Mouse (Mus musculus): Measurements from ENCODE around the gene Dtx3. TPM values are rescaled to one million over a fixed set of nuclear protein-coding genes. Genes with fewer than 3 reads are reported as not detected.
"Not testable (repeated sequence)": the region's sequence is repeated elsewhere in the genome, so short reads cannot be mapped to it uniquely, and the experiment has no call there.

The Dtx3 gene
- polyA plus RNA-seq, 1 experiment from 2014 or later, result 63.5 TPM

- not testable (repeated sequence) for H3K27ac ChIP-seq; H3K27me3 ChIP-seq; H3K9me3 ChIP-seq (replicated peaks); H3K4me2 ChIP-seq; H3K36me3 ChIP-seq; ATAC-seq (replicated peaks; ENCODE audit: insufficient number of reproducible peaks, insufficient read depth, low FRiP score, low read depth); H3K4me3 ChIP-seq; H3K9ac ChIP-seq
- H3K4me1 ChIP-seq (replicated peaks), result peaks cover 62% of the 10 kb centered on the region
- WGBS, result 65% methylated on average over 1 of the region's 1 CpGs
Observed at GRCm38 (mm10) chr10:127192057-127192328, 3.5 kb downstream of the Dtx3 start.

- WGBS, result 63% methylated on average over 19 of the region's 19 CpGs
- ATAC-seq (replicated peaks; ENCODE audit: insufficient number of reproducible peaks, insufficient read depth, low FRiP score, low read depth), result no peak
- peaks cover 58% of the 10 kb centered on the region for H3K4me1 ChIP-seq (replicated peaks)
- H3K9ac ChIP-seq, result no peak overlapping the region
- H3K27me3 ChIP-seq, result peaks cover 7% of the 10 kb centered on the region; the same call in 1 of the 2 replicates
- H3K9me3 ChIP-seq (replicated peaks), result no peaks in the 10 kb centered on the region
- peak overlapping the region; percentile 36; the same call in 1 of the 2 replicates for H3K27ac ChIP-seq
- H3K36me3 ChIP-seq, result peaks cover 8% of the 10 kb centered on the region
- no peak overlapping the region for H3K4me3 ChIP-seq
- no peak overlapping the region; the same call in 1 of the 2 replicates for H3K4me2 ChIP-seq
Observed at GRCm38 (mm10) chr10:127191191-127192056, 4.1 kb downstream of the Dtx3 start.

- peaks cover 51% of the 10 kb centered on the region for H3K4me1 ChIP-seq (replicated peaks)
- no peaks in the 10 kb centered on the region for H3K9me3 ChIP-seq (replicated peaks)
- no peak for ATAC-seq (replicated peaks; ENCODE audit: insufficient number of reproducible peaks, insufficient read depth, low FRiP score, low read depth)
- no peak overlapping the region for H3K9ac ChIP-seq
- WGBS, result 41% methylated on average over 14 of the region's 14 CpGs
- H3K36me3 ChIP-seq, result peaks cover 9% of the 10 kb centered on the region
- H3K4me2 ChIP-seq, result peak overlapping the region; percentile 95
- peaks cover 7% of the 10 kb centered on the region; the same call in 1 of the 2 replicates for H3K27me3 ChIP-seq
- peak overlapping the region; percentile 75 for H3K27ac ChIP-seq
- H3K4me3 ChIP-seq, result peak overlapping the region; percentile 64
Observed at GRCm38 (mm10) chr10:127190398-127191190, 4.9 kb downstream of the Dtx3 start.

GRCm38 (mm10) chr10:127189651-127190381 lies 5.7 kb downstream of the Dtx3 start, which contains the start of gene Arhgef25:
Arhgef25 (minus strand) TSS chr10:127190083.
- 4% methylated on average over 35 of the region's 35 CpGs for WGBS
- Histone ChIP-seq H3K4me3 (peak within 1 kb of the TSS; percentile 64), H3K27ac (peak within 1 kb of the TSS; percentile 75), H3K27me3 (peaks cover 13% of the 10 kb centered on the region), H3K9ac (peak within 1 kb of the TSS; percentile 64), H3K36me3 (peaks cover 9% of the 10 kb centered on the region), H3K4me2 (peak within 1 kb of the TSS; percentile 95), H3K4me1 (replicated peaks) (peaks cover 47% of the 10 kb centered on the region), H3K9me3 (replicated peaks) (no peaks in the 10 kb centered on the region)
- peak; percentile 14 for ATAC-seq (replicated peaks; ENCODE audit: insufficient number of reproducible peaks, insufficient read depth, low FRiP score, low read depth)

- H3K27ac ChIP-seq, result peak overlapping the region; percentile 75
- under 1% methylated on average over 26 of the region's 26 CpGs for WGBS
- H3K27me3 ChIP-seq, result peaks cover 20% of the 10 kb centered on the region
- peak; percentile 4; the same call in 1 of the 2 replicates for ATAC-seq (replicated peaks; ENCODE audit: insufficient number of reproducible peaks, insufficient read depth, low FRiP score, low read depth)
- no peaks in the 10 kb centered on the region for H3K9me3 ChIP-seq (replicated peaks)
- H3K4me1 ChIP-seq (replicated peaks), result peaks cover 42% of the 10 kb centered on the region
- peak overlapping the region; percentile 95 for H3K4me2 ChIP-seq
- peaks cover 9% of the 10 kb centered on the region for H3K36me3 ChIP-seq
- peak overlapping the region; percentile 64 for H3K9ac ChIP-seq
- peak overlapping the region; percentile 64 for H3K4me3 ChIP-seq
Observed at GRCm38 (mm10) chr10:127189116-127189650, 6.3 kb downstream of the Dtx3 start.

- peaks cover 26% of the 10 kb centered on the region for H3K27me3 ChIP-seq
- no peaks in the 10 kb centered on the region for H3K9me3 ChIP-seq (replicated peaks)
- peak overlapping the region; percentile 64 for H3K9ac ChIP-seq
- peak; percentile 77 for ATAC-seq (replicated peaks; ENCODE audit: insufficient number of reproducible peaks, insufficient read depth, low FRiP score, low read depth)
- peaks cover 9% of the 10 kb centered on the region for H3K36me3 ChIP-seq
- peak overlapping the region; percentile 75 for H3K27ac ChIP-seq
- 0% methylated on average over 24 of the region's 46 CpGs for WGBS
- H3K4me3 ChIP-seq, result peak overlapping the region; percentile 64
- peaks cover 47% of the 10 kb centered on the region for H3K4me1 ChIP-seq (replicated peaks)
- peak overlapping the region; percentile 95 for H3K4me2 ChIP-seq
Observed at GRCm38 (mm10) chr10:127188465-127189115, 6.9 kb downstream of the Dtx3 start.

GRCm38 (mm10) chr10:127188079-127188453 lies 7.5 kb downstream of the Dtx3 start:
- Histone ChIP-seq H3K4me2 (peak overlapping the region; percentile 95), H3K27ac (peak overlapping the region; percentile 75), H3K9ac (peak overlapping the region; percentile 64), H3K27me3 (peaks cover 31% of the 10 kb centered on the region), H3K9me3 (replicated peaks) (no peaks in the 10 kb centered on the region), H3K4me3 (peak overlapping the region; percentile 64), H3K4me1 (replicated peaks) (peaks cover 47% of the 10 kb centered on the region), H3K36me3 (peaks cover 9% of the 10 kb centered on the region)
- 3% methylated on average over 14 of the region's 21 CpGs for WGBS
- ATAC-seq (replicated peaks; ENCODE audit: insufficient number of reproducible peaks, insufficient read depth, low FRiP score, low read depth), result no peak

- Histone ChIP-seq H3K9ac (peak overlapping the region; percentile 64; the same call in 1 of the 2 replicates), H3K4me2 (peak overlapping the region; percentile 95), H3K36me3 (peaks cover 7% of the 10 kb centered on the region), H3K27me3 (peaks cover 36% of the 10 kb centered on the region), H3K27ac (no peak overlapping the region), H3K9me3 (replicated peaks) (no peaks in the 10 kb centered on the region), H3K4me1 (replicated peaks) (peaks cover 47% of the 10 kb centered on the region), H3K4me3 (peak overlapping the region; percentile 64)
- 52% methylated on average over 10 of the region's 10 CpGs for WGBS
- ATAC-seq (replicated peaks; ENCODE audit: insufficient number of reproducible peaks, insufficient read depth, low FRiP score, low read depth), result no peak
Observed at GRCm38 (mm10) chr10:127187371-127188078, 8.0 kb downstream of the Dtx3 start.

GRCm38 (mm10) chr10:127186451-127186850 lies 9.1 kb downstream of the Dtx3 start:
- no peak overlapping the region for H3K9ac ChIP-seq
- no peak overlapping the region for H3K27ac ChIP-seq
- peaks cover 46% of the 10 kb centered on the region for H3K4me1 ChIP-seq (replicated peaks)
- ATAC-seq (replicated peaks; ENCODE audit: insufficient number of reproducible peaks, insufficient read depth, low FRiP score, low read depth), result no peak
- no peaks in the 10 kb centered on the region for H3K9me3 ChIP-seq (replicated peaks)
- peaks cover 3% of the 10 kb centered on the region for H3K36me3 ChIP-seq
- 79% methylated on average over 1 of the region's 1 CpGs for WGBS
- no peak overlapping the region for H3K4me2 ChIP-seq
- peaks cover 46% of the 10 kb centered on the region for H3K27me3 ChIP-seq
- H3K4me3 ChIP-seq, result no peak overlapping the region

GRCm38 (mm10) chr10:127185506-127185905 lies 10.0 kb downstream of the Dtx3 start:
- H3K4me2 ChIP-seq, result no peak overlapping the region
- H3K27me3 ChIP-seq, result peaks cover 55% of the 10 kb centered on the region
- no peak overlapping the region for H3K9ac ChIP-seq
- no peak for ATAC-seq (replicated peaks; ENCODE audit: insufficient number of reproducible peaks, insufficient read depth, low FRiP score, low read depth)
- WGBS, result 82% methylated on average over 15 of the region's 15 CpGs
- peaks cover 3% of the 10 kb centered on the region for H3K36me3 ChIP-seq
- H3K4me3 ChIP-seq, result no peak overlapping the region
- H3K9me3 ChIP-seq (replicated peaks), result no peaks in the 10 kb centered on the region
- H3K4me1 ChIP-seq (replicated peaks), result peaks cover 37% of the 10 kb centered on the region
- no peak overlapping the region for H3K27ac ChIP-seq
